Comparison of ENCODE assay signal across 12 mouse cellular contexts in the genomic region with DNA sequence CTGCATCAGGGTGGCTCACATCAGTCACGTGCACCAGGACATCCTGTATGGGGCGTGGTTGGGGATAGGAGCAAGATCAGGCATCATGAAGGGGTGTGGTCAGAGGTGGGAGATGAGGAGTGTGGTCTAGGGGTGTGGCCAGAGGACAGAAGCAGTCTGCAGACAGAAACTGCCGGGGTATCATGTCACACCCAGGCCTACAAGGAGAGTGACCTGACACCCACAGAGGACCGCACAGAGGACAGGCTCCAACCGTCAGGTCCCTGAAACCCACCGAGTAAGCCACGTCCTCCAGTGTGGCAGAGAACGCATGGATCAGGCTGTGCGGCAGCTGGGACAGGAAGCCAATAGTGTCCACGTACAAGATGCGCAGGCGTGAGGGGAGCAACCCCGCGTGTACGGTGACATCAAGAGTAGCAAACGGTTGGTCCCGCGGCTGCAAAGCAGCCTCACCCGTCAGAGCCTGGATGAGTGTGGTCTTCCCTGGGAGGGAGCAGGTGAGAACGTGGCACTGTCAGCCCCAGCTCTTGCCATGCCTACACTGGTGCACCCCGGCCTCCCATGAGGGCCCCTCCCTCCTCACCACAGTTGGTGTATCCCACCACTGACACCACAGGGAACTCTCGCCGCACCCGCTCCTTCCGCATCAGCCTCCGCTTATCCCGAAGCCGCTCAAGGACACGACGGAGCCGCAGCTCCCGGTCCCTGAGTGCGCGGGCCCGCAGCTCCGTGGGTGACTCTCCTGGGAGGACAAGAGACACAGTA. TPM values are rescaled to one million over a fixed set of nuclear protein-coding genes. Genes with fewer than 3 reads are reported as not detected.
DNase-seq lines count a peak whose midpoint lies in the region; TF ChIP-seq lines count a peak whose summit lies in the region.
"Had no signal": no experiment of that assay in that cellular context is flagged by ENCODE, and none has a peak within 500 bp of the region (broad histone marks: within the 10 kb centered on the region; RNA-seq: fewer than 3 reads in every experiment).

No protein-coding gene starts in this region.

- no peak for TF ChIP-seq CTCF in ES-Bruce4 (IDR thresholded peaks at IDR 0.05; ENCODE audit: low read depth, low read length)

- intact Hi-C loops in left cerebral cortex, postnatal 10 days (cut with DNase I): no loop called here
- intact Hi-C loops in left cerebral cortex, postnatal 4 days (cut with DNase I): loop anchor here (5.0 kb wide), 1 partner anchor 547 kb away; a partner anchor contains a TSS

- 94% methylated on average over 36 of the region's 36 CpGs for WGBS in heart, embryonic 10.5 days

- H3K27ac ChIP-seq in ES-Bruce4 (ENCODE audit: insufficient read depth, low read length): no peak overlapping the region
- no peak overlapping the region for H3K27ac ChIP-seq in heart, embryonic 10.5 days
- H3K27ac ChIP-seq: hindbrain, postnatal 0 days; lung, embryonic 15.5 days; midbrain, embryonic 10.5 days had no signal

- no peak overlapping the region for H3K9ac ChIP-seq in ES-Bruce4 (ENCODE audit: low read depth, poor library complexity, severe bottlenecking)
- H3K9ac ChIP-seq: lung, embryonic 15.5 days had no signal

- H3K9me3 ChIP-seq in ES-Bruce4 (replicated peaks; ENCODE audit: control insufficient read depth, insufficient read depth, low read length, poor library complexity, severe bottlenecking): no peaks in the 10 kb centered on the region
- no peaks in the 10 kb centered on the region for H3K9me3 ChIP-seq in heart, embryonic 10.5 days
- H3K9me3 ChIP-seq: lung, embryonic 15.5 days; midbrain, embryonic 10.5 days had no signal

- H3K36me3 ChIP-seq in ES-Bruce4 (ENCODE audit: control insufficient read depth, insufficient read depth, low read length, poor library complexity, severe bottlenecking): peaks cover 13% of the 10 kb centered on the region
- H3K36me3 ChIP-seq in heart, embryonic 10.5 days: peaks cover 44% of the 10 kb centered on the region

- no peaks in the 10 kb centered on the region for H3K27me3 ChIP-seq in ES-Bruce4 (ENCODE audit: control insufficient read depth, insufficient read depth, low read length, poor library complexity, severe bottlenecking)
- peaks cover 22% of the 10 kb centered on the region for H3K27me3 ChIP-seq in heart, embryonic 10.5 days (ENCODE audit: insufficient read depth, poor library complexity, severe bottlenecking)
- H3K27me3 ChIP-seq: lung, embryonic 15.5 days had no signal

- H3K4me1 ChIP-seq in ES-Bruce4 (ENCODE audit: control insufficient read depth, insufficient read depth, low read length): peaks cover 8% of the 10 kb centered on the region
- H3K4me1 ChIP-seq in heart, embryonic 10.5 days: peaks cover 35% of the 10 kb centered on the region

- DNase-seq in adrenal gland, adult 8-10 months: peak; percentile 21
- no peak for DNase-seq in adrenal gland, postnatal 25 days
- DNase-seq in left cerebral cortex, postnatal 10 days (ENCODE audit: extremely low spot score in 1 of 2, low spot score in 2 of 2): peak; percentile 5 to 50
- DNase-seq in left cerebral cortex, postnatal 4 days: no peak
- peak; percentile 65 for DNase-seq in cerebellum, adult 9-11 months
- no peak for DNase-seq in heart, embryonic 10.5 days (ENCODE audit: low spot score)
- no peak for DNase-seq in adipocyte (ENCODE audit: low spot score)
- DNase-seq: kidney, adult 9 months had no signal

- TF ChIP-seq EP300 in ES-Bruce4 (IDR thresholded peaks at IDR 0.05; ENCODE audit: insufficient read depth, low read depth, low read length): no peak

- no peak for TF ChIP-seq POLR2A in ES-Bruce4 (IDR thresholded peaks at IDR 0.05; ENCODE audit: insufficient read depth, low read length)

- peak overlapping the region; percentile 28 for H3K4me3 ChIP-seq in ES-Bruce4 (ENCODE audit: low read depth, low read length)
- no peak overlapping the region for H3K4me3 ChIP-seq in heart, embryonic 10.5 days
- H3K4me3 ChIP-seq: lung, embryonic 15.5 days; midbrain, embryonic 10.5 days had no signal

RNA-seq across cellular contexts. Expression of a gene that starts 3.2 kb away (rescaled TPM):
- total RNA-seq in adrenal gland, adult 8-10 months (2022): 10 to 100 TPM; 58.4 to 73.9 (median 65.9) TPM
- total RNA-seq in adrenal gland, postnatal 25 days (2021): 72.3 and 75.1 TPM in 2 replicates
- 10 to 100 TPM; 95.4 to 100.0 TPM for total RNA-seq in left cerebral cortex, postnatal 10 days (2021)
- 10 to 100 TPM; 92.2 to 94.7 TPM for total RNA-seq in left cerebral cortex, postnatal 4 days (2021)
- polyA plus RNA-seq in ES-Bruce4 (2011; ENCODE audit: insufficient read depth, insufficient read length, low read depth, missing spikeins): 29.7 and 38.7 TPM in 2 replicates
- polyA plus RNA-seq in heart, embryonic 10.5 days (2016; fragmentation: Nextera tagmentation; extraction: Ambion mirVana): 25.0 and 33.9 TPM in 2 replicates

RNA-seq across cellular contexts. Expression of a gene that starts 5.0 kb away (rescaled TPM):
- under 1 TPM in 3 of 4 experiments, not detected in 1; 0.10 to 0.83 (median 0.22) TPM for total RNA-seq in adrenal gland, adult 8-10 months (2022)
- total RNA-seq in adrenal gland, postnatal 25 days (2021): 0.15 and 0.29 TPM in 2 replicates
- total RNA-seq in left cerebral cortex, postnatal 10 days (2021): 1 to 10 TPM; 5.4 to 7.3 TPM
- 1 to 10 TPM; 2.6 to 3.6 TPM for total RNA-seq in left cerebral cortex, postnatal 4 days (2021)
- 2.9 and 6.4 TPM in 2 replicates for polyA plus RNA-seq in ES-Bruce4 (2011; ENCODE audit: insufficient read depth, insufficient read length, low read depth, missing spikeins)
- 0.84 and 1.1 TPM in 2 replicates for polyA plus RNA-seq in heart, embryonic 10.5 days (2016; fragmentation: Nextera tagmentation; extraction: Ambion mirVana)

RNA-seq across cellular contexts. Expression of a gene that starts 5.1 kb away (rescaled TPM):
- 1 to 10 TPM; 5.7 to 9.0 (median 7.7) TPM for total RNA-seq in adrenal gland, adult 8-10 months (2022)
- 5.7 and 7.1 TPM in 2 replicates for total RNA-seq in adrenal gland, postnatal 25 days (2021)
- total RNA-seq in left cerebral cortex, postnatal 10 days (2021): 10 to 100 TPM; 17.0 to 17.1 TPM
- 10 to 100 TPM; 20.5 to 21.7 TPM for total RNA-seq in left cerebral cortex, postnatal 4 days (2021)
- 8.5 and 9.8 TPM in 2 replicates for polyA plus RNA-seq in ES-Bruce4 (2011; ENCODE audit: insufficient read depth, insufficient read length, low read depth, missing spikeins)
- polyA plus RNA-seq in heart, embryonic 10.5 days (2016; fragmentation: Nextera tagmentation; extraction: Ambion mirVana): 2.7 and 3.4 TPM in 2 replicates

RNA-seq across cellular contexts. Expression of a gene that starts 10.6 kb away (rescaled TPM):
- total RNA-seq in adrenal gland, adult 8-10 months (2022): 1 to 10 TPM in 2 of 4 experiments, under 1 TPM in 2; 0.52 to 2.7 (median 1.6) TPM
- 0.33 and 0.52 TPM in 2 replicates for total RNA-seq in adrenal gland, postnatal 25 days (2021)
- 1 to 10 TPM in 1 of 2 experiments, under 1 TPM in 1; 0.84 to 1.1 TPM for total RNA-seq in left cerebral cortex, postnatal 10 days (2021)
- under 1 TPM; 0.54 to 0.98 TPM for total RNA-seq in left cerebral cortex, postnatal 4 days (2021)
- 13.5 and 16.9 TPM in 2 replicates for polyA plus RNA-seq in ES-Bruce4 (2011; ENCODE audit: insufficient read depth, insufficient read length, low read depth, missing spikeins)
- 1.6 and 1.8 TPM in 2 replicates for polyA plus RNA-seq in heart, embryonic 10.5 days (2016; fragmentation: Nextera tagmentation; extraction: Ambion mirVana)

RNA-seq across cellular contexts. Expression of a gene that starts 30.8 kb away (rescaled TPM):
- total RNA-seq in adrenal gland, adult 8-10 months (2022): 10 to 100 TPM; 25.6 to 46.9 (median 37.0) TPM
- total RNA-seq in adrenal gland, postnatal 25 days (2021): 43.0 and 44.0 TPM in 2 replicates
- 10 to 100 TPM; 75.6 to 76.2 TPM for total RNA-seq in left cerebral cortex, postnatal 10 days (2021)
- 10 to 100 TPM; 86.1 to 92.9 TPM for total RNA-seq in left cerebral cortex, postnatal 4 days (2021)
- 62.5 and 63.6 TPM in 2 replicates for polyA plus RNA-seq in ES-Bruce4 (2011; ENCODE audit: insufficient read depth, insufficient read length, low read depth, missing spikeins)
- 37.2 and 39.0 TPM in 2 replicates for polyA plus RNA-seq in heart, embryonic 10.5 days (2016; fragmentation: Nextera tagmentation; extraction: Ambion mirVana)

Comparison
In these comparisons a context has a peak if more than half of its experiments do, and no peak if none do; other contexts are left out.
1. DNase-seq: peak in adrenal gland, adult 8-10 months (single experiment), left cerebral cortex, postnatal 10 days (2 of 2) and cerebellum, adult 9-11 months (single experiment); none in adrenal gland, postnatal 25 days (single experiment), left cerebral cortex, postnatal 4 days (single experiment), heart, embryonic 10.5 days (single experiment) and adipocyte (single experiment).